Mouse (Mus musculus): Measurements from ENCODE around the gene Vmn1r34. TPM values are rescaled to one million over a fixed set of nuclear protein-coding genes. Genes with fewer than 3 reads are reported as not detected.
"Not testable (repeated sequence)": the region's sequence is repeated elsewhere in the genome, so short reads cannot be mapped to it uniquely, and the experiment has no call there.

Vmn1r34 gene
- not detected in 3 replicates for total RNA-seq (2017)

DNA sequence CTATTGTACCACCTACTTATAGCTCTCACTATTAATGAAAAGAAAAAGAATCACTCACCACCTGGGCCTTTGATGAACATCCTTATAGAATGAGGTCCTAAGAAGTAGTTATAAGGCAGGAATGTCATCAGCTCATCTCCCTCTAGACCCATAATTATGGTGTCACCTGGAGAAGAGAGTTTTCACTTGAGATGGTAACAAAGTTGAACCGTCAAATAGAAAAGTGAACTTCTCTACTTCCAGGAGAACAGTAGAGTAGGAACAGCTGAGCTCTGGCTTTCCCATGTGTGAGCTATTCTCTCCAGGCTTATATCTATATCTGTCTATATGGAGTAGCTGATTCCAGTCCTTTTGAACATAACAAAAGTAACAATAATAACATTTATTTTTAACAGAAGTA lies at the start of gene Vmn1r34:
Gene Vmn1r34 (minus strand): TSS at position 101 of the 400 bp plus-strand sequence.
- no peak for ATAC-seq (replicated peaks; ENCODE audit: insufficient number of reproducible peaks, low FRiP score, low TSS enrichment, poor library complexity, severe bottlenecking)

DNA sequence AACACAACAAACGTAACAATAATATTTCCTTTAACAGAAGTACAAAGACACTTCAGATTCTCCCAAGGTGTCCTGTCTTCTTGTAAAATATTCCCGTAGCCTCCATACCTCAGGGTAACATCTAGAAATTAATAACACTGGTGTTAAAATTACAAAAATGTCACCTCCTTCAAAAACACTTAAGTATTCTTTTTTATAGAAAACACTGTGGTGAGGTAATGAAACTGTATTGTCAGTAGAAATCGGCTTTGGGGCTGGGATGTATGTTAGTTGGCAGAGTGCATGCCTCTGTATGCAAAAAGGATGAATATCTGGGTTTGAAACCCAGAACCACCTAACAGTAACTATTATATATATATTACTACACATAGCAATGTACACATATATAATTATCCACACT lies 42.1 kb upstream of the Vmn1r34 start, which contains the start of gene Vmn1r35:
Gene Vmn1r35 (minus strand): TSS at position 101 of the 400 bp plus-strand sequence.
- ATAC-seq (replicated peaks; ENCODE audit: insufficient number of reproducible peaks, low FRiP score, low TSS enrichment, poor library complexity, severe bottlenecking): no peak

DNA sequence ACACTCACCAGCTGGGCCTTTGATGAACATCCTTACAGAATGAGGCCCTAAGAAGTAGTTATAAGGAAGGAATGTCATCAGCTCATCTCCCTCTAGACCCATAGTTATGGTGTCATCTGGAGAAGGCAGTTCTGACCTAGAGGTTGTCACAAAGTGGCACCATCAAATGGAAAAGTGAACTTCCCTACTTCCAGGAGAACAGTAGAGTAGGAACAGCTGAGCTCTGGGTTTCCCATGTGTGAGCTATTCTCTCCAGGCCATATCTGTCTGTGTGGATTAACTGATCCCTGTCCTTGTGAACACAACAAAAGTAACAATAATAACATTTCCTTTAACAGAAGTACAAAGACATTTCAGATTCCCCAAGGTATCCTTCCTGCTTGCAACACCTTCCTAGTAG lies 25.5 kb downstream of the Vmn1r34 start, which contains the start of gene Vmn1r33:
Gene Vmn1r33 (minus strand): TSS at position 101 of the 400 bp plus-strand sequence.
- not testable (repeated sequence) for ATAC-seq (replicated peaks; ENCODE audit: insufficient number of reproducible peaks, low FRiP score, low TSS enrichment, poor library complexity, severe bottlenecking)

DNA sequence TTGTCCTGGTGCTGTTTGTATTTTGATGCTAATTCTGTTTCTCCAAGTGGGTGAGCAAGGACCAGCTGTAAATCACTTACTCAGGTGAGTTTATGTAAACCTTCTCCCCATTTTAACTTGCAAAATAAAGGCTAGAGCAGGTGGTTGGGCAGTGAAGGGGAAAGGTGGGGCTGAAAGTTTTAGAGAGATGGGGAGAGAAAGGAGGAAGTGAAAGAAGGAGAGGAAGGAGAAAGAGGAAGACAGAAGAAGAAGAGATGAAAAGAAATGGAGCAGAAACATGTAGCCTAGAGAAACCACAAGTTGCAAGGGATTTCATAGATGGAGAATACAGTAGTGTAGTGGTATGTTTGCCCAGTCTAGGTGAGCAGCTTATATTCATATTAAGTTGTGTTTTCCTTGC lies 47.9 kb downstream of the Vmn1r34 start:
- no peak for ATAC-seq (replicated peaks; ENCODE audit: insufficient number of reproducible peaks, low FRiP score, low TSS enrichment, poor library complexity, severe bottlenecking)

Other genes starting within 250 kb of the Vmn1r34 start
- 6.0 to 13.7 TPM (median 11.3 TPM) in 3 replicates for gene Mad2l1, start 108.5 kb downstream of the Vmn1r34 start, total RNA-seq (2017)
- 0.64 TPM in 1 of 3 replicates, not detected in the others for gene Vmn1r32, start 83.8 kb downstream of the Vmn1r34 start, total RNA-seq (2017)
- not detected in 3 replicates for gene Vmn1r33, start 25.6 kb downstream of the Vmn1r34 start, total RNA-seq (2017)
- not detected in 3 replicates for gene Vmn1r35, start 42.0 kb upstream of the Vmn1r34 start, total RNA-seq (2017)
- gene Vmn1r36, start 75.3 kb upstream of the Vmn1r34 start, total RNA-seq (2017): not detected in 3 replicates
- not detected in 3 replicates for gene Vmn1r37, start 85.5 kb upstream of the Vmn1r34 start, total RNA-seq (2017)
- not detected in 3 replicates for gene Vmn1r38, start 138.7 kb upstream of the Vmn1r34 start, total RNA-seq (2017)
- gene Vmn1r39, start 166.7 kb upstream of the Vmn1r34 start, total RNA-seq (2017): not detected in 3 replicates